Mouse (Mus musculus) layer of hippocampus, adult 18-20 months (tissue): ENCODE data around the gene Grpel1. TPM values are rescaled to one million over a fixed set of nuclear protein-coding genes. Genes with fewer than 3 reads are reported as not detected.
A peak's percentile ranks its signal among the peaks of the same experiment; 100 is the strongest.

ENCODE experiments used
- DNase-seq, 2 experiments: peaks; one replicate each; pipeline ENCODE4 v3.0.0; 2022; ENCODE audit warnings: low spot score in 2 of 2
- long read RNA-seq: library from polyadenylated mRNA; stranded (forward); transcript quantifications from one replicate; pipeline ENCODE4 v2.0.0, GENCODE M21; 2021
- total RNA-seq, 2 experiments: library from RNA; stranded (reverse); gene quantifications; 2 replicates each; pipeline ENCODE4 v1.2.3; 2021

The Grpel1 gene
- total RNA-seq, result 10 to 100 TPM; 23.0 to 23.5 TPM
- long read RNA-seq, transcript Grpel1-201 (4 exons, 3,528 nt), result major isoform, 67 of 68 reads
- long read RNA-seq, partial matches to known transcripts, result 0 of 68 reads
- long read RNA-seq, other reads (novel, unspliced or antisense), result 1 of 68 reads

- peak; percentile 98 to 99 for DNase-seq
Measured at GRCm38 (mm10) chr5:36464709-36465661, at the start of gene Grpel1. Grpel1 (plus strand) TSS chr5:36464998.

DNA sequence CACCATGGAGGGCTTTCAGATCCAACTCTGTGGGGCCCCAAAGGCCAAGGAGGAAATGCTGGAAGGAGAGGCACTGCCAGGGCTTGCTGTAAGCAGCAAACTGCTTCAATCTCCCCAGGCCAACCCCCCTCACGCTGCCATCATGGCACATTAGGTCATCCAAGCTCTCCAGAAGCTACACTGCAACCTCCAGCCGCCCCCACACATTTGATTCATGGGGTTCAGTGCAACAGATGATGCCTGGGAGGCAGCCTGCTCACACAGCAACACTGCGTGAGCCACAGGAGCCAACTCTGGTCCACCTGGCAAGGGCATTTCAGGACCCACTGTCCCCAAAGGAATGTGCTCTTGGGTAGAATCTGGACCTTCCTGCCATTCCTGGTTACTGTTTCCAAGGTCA, 44.9 kb upstream of the Grpel1 start:
- DNase-seq, result peak in 1 of 2 experiments; percentile 69

DNA sequence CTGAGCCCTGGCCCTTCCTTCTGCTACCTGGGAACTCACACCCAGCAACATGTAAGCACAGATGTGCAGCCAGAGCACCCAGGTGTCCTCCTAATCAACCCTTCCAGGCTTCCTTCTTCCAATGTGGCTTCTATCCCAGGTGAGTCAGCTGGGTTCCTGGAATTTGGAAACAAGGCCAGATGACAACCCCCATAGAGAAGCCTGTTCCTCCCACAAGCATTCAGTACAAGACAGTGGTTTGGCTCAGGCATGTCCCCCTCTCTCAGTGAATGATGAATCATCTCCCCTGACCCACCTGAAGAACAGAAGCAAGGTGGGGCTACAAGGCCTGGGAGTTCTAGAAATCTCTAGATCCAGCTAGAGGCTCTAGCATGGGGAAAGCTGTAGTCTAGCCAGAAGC, 42.1 kb upstream of the Grpel1 start:
- DNase-seq, result no peak

- no peak for DNase-seq
Measured at GRCm38 (mm10) chr5:36424676-36425075, 40.1 kb upstream of the Grpel1 start.

- peak; percentile 66 to 85 for DNase-seq
Measured at GRCm38 (mm10) chr5:36426404-36426803, 38.4 kb upstream of the Grpel1 start.

- no peak for DNase-seq
Measured at GRCm38 (mm10) chr5:36427831-36428230, 37.0 kb upstream of the Grpel1 start.

- DNase-seq, result no peak
Measured at GRCm38 (mm10) chr5:36429551-36429950, 35.2 kb upstream of the Grpel1 start.

DNA sequence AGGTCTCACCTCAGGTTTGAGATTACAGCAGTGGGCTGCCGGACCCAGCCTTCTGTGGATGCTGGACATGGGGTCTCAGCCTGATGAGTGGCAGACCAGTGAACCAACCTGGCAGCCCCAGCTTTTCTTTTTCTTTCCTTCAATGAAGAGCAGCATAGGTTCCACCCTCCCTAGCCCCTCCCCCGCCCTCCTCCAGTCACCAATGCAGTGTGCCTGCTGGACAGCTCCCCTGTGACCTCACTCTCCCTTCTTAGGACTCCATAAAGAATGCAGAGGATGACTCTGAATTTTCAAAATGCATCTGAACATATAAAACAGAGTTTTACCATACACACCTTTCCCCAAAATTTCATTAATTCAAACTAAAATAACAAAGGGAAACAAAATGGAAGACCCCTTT, 33.1 kb upstream of the Grpel1 start:
- no peak for DNase-seq

- DNase-seq, result peak in 1 of 2 experiments; percentile 30
Measured at GRCm38 (mm10) chr5:36434398-36434967, 30.3 kb upstream of the Grpel1 start.

DNA sequence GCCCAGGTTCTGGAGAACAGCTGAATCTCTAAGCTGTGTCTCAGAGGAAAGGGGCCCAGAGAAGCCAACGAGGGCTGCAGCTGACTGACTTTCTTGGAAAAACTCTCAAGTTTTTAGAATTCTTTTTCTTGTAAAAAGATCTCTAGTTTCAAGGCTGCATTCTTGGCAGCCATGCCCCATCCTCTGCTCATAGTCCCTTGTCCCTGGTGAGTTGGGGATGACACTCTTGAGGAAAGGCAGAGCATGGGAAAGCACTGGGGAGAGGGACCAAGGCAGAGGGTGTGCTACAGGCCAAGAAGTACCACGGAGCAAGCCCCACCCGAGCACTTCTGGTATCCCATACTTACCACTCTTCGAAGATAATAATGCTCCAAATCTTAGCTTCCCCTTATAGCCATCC, 27.9 kb upstream of the Grpel1 start:
- no peak for DNase-seq

DNA sequence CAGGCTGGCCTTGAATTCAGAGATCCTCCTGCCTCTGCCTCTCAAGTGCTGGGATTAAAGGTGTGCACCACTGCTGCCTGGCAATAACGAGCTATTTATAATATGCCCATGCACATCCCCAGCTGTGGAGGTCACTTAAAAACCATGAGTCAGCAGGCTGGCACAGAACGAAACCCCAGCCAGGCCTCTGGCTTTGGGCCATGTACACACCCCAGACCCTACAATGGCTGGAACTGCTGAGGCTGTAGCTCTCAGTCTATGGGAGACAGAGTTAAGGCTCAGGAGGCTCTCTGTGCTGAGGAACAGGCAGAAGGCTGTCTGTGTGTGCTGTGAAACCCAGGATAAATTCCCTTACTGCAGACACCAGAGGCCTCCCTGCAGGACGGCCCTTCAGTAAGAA, 24.1 kb upstream of the Grpel1 start:
- DNase-seq, result no peak

DNA sequence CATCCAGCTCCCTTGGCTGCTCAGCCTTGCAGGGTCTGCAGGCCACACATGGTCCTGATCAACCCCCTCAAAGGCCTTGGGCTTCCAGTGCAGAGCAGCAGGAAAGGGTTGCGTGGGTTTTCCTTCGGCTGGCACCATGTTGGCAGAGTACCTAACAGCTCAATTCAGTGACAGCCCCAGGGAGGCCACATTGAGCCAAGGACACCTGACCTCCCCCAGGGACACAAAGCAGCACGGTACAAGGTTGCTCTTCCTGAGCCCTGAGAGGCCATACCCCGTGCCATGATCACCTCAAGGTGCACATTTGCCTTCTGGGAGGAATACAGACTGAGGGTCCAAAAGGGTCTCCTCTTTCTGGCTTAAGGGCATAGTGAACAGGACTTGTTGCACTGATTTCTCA, 20.2 kb upstream of the Grpel1 start:
- DNase-seq, result no peak

GRCm38 (mm10) chr5:36445028-36445427, 19.8 kb upstream of the Grpel1 start:
- DNase-seq, result no peak

DNA sequence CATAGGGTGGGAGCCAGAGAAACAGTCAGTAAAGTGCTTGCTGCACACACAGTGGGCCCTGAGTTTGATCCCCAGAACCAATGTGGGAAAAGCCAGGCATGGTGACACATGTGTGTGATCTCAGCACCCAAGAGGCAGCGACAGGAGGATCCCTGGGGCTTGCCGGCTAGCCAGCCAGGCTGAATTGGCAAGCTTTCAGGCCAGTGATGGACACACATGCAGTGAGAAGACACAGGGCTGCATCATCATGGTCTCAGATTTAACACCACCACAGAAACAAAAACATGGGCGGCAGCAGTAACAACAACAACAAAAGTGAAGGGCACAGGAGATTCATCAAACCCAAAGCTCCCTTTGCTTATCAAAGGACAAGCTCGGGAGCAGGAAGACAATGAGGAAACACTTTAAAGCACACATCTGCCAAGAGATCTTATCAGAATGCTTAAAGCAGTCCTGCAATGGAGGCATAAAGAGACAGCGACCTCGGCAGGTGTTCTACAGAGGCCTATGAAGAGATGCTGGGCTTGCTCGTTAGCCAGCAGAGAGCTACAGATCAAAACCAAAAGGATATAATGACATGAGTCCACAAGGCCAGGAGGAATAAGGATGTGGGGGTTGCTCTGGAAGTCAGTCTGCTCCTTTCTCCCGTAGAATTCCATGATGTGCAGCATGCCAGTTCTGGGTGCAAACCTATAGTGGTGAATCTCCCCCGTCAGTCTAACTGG, 18.5 kb upstream of the Grpel1 start:
- DNase-seq, result no peak

DNA sequence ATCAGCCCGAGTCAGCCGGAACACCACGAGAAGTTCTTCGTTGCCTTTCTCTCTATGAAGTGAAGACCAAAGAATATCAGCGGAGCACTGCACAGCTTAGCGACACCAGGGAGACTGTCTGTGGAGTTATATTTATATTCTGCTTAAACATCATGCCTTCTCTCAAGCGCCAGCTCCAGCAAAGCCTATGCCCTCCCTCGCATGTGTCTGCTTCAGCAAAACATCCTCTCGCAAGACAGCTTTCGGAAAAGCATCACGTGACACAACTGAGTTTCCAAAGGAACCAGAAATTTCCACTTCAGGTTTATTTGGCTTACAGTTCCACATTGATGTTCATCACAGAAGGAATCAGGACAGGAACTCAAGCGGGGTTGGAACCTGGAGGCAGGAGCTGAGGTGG, 16.9 kb upstream of the Grpel1 start:
- no peak for DNase-seq

DNA sequence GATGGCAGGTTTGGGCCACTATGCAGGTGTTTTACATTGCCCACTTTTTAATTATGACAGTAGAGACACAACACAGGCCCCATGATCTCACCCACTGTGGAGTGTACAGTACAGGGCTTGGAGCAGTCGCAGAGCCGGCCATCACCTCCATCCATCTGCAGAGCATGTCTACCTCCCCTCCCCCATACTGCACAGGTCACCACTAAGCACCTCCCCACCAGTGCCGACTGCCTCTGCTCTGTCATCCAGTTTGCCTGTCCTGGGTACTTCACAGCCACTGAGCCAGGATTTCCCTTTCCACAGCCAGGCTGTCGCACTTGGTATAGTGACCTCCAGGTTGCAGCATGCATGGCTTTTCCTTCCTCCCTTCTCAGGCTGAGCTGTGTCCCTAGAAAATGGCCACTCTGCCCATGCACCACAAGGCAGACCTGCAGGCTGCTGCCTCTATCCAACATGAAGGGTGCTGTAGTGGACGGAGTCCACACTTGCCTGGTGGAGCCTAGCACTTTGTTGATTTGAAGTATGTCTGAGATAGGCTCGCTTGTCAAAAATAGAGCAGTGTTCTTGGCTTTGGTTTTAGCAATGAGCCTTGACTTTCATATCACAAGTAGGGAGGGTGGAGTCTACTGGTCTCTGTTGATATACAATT, 15.0 kb upstream of the Grpel1 start:
- no peak for DNase-seq

DNA sequence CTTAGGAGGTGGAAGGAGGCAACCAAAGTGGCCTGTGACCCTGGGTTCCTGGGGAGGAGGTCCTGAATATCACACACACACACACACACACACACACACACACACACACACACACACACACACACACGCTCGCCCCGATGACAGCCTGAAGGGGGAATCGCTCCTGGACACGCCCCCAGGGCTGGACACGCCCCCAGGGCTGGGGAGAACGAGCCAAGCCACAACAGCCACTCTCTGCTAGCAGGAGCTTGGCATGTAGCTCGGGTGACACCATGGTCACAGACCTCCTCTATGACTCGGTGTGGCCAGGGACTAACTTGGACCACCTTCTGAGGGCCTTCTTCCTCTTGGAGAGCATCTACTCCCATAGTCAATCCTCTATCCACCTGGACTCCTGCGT, 13.7 kb upstream of the Grpel1 start:
- DNase-seq, result no peak

DNA sequence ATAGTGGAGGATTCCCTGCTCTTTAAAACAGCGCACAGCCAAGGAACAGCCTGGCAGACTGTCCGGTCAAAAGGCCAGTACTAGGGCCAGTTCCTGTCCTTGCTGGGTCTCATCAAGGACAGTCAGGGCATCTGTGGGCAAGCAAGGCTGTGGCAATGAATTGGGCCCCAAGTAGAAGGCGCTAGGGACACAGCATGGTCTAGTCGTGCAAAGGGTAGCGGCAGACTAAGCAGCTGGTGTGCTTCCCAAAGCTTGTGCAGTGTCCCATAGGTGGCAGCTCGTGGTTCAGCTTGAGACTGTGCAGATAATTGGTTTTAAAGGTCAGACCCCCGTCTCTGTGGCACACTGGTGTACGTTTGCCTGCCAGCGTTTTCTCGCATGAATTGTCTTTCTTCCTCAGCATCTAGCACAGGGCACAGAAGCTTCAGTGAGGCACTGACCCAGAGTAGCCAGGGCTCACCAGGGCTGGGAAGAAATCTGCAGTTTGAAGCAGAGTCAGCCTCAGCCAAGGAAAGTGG, 12.9 kb upstream of the Grpel1 start:
- DNase-seq, result no peak

GRCm38 (mm10) chr5:36452821-36453220, 12.0 kb upstream of the Grpel1 start:
- DNase-seq, result no peak

- no peak for DNase-seq
Measured at GRCm38 (mm10) chr5:36457706-36458105, 7.1 kb upstream of the Grpel1 start.

DNA sequence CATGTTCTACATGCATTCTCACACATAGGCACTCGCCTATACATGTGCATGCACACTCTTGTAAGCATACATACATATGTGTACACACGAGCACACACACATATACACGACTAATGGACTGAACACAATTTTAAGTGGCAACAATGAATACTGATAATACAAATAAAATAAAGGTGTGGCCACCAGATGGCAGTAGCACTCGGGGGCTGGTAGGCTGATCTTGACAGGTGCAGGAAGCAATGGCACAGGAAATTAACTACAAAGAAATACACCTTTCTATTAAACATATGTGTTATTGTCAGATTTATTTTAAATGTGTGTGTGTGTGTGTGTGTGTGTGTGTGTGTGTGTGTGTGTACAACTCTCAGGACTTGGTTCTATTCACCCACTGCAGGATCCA, 5.9 kb upstream of the Grpel1 start:
- peak in 1 of 2 experiments; percentile 71 for DNase-seq
